Mouse (Mus musculus) cerebellum, postnatal 10 days (tissue): Measurements from ENCODE around the gene Rnf213.

Source experiments
- DNase-seq, 2 experiments: peaks; one replicate each; pipeline ENCODE4 v3.0.0; 2021; ENCODE audit warnings: mixed read lengths in 2 of 2

Rnf213 gene

DNA sequence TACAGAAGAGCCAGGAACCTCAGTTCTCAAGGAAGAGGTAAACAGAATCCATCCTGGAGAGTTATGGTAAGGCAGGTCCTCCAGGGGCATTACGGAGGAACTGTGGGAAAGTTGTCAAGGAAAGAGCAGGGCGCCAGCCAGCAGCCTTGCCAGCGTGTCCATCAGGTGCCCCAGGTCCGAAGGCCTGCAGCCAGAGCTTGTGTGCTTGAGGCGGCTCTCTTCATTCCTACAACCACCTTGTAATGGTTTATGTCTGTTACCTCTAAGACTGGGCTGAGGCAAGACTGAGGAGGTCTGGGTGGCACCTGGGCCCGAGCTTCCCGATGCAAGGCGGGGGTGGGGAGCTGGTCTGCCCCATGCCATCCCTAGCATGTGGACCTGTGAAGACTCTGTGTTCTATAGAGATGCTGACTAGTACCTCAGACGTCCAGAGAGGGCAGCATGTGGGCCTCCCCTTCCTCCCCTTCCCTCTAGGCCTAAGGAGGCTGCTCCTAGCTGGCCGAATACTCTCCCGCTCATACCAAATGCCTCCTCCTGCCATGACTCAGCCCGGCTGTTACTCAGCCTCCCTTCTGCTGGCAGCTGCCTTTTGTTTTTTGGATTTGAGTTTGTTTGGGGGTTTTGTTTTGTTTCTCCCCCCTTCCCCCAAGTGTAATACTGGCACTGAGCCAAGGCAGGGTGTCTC lies 123.9 kb downstream of the Rnf213 start:
- DNase-seq: peak; percentile 73 to 79

DNA sequence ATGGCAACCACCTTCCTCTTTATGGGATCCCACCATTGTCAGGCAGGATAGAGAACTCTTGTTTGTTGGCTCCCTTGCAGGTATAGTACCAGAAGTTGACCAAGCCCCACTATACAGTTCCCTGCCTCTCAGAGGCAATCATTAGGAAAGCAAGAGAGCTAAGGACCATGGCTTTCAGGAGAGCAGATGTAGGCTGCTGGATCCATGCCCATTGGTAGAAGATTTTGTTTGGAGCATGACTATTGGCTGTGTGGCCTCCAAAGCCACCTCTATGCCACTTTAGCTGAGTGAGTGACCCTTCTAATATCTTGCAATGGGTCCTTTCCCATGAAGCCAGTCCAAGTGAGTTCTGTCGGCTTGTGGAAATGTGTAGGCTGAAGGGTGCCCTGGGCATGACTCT lies 126.5 kb downstream of the Rnf213 start:
- peak; percentile 52 to 56 for DNase-seq

DNA sequence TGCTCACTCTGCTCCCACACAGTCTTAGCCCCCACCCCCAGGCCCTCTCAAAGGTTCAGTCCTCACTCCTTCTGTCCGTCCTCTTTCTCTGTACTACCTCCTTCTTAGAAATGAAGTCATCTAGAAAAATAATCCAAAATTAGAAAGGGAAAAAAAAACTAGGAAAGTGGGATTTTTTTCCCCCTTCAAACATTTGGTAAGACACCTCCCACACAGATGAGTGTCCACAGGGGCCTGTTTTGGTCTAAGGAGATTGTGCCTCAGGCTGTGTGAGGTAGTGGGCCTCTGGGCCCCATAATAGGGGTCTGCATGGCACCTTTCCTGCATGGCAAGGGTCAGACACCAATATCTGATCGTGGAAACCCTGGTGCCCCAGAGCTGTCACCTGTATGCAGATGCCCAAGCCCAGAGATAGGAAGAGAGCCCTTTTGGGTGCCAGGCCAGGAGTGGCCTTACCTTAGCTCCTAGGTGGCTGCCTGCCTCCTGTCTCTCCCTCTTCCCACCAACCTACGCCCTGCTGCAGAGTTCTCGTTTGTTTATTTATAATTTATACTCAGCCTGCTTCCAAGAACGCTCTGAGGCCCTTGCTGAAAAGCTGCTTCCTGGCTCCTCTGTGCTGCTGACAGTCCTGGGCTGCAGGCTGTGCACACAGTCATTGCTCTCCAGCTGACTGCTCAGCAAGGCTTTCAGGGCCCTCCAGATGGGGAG lies 127.3 kb downstream of the Rnf213 start:
- no peak for DNase-seq

DNA sequence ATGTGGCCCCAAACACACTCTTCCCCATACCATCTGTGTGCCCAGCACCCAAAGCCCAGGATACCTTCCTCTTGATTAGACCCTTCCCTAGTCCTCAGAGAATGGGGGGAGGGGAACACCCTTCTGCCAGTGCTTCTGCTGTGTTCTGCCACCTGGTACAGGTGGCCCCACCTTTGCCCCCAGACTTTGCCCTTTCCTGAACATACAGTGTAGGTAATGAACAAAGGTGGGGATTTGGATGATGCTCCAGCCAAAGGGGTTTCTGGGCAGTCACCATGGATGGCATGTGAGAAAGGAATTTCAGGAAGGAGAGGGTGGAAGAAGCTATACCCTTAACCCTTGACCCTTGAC lies 127.8 kb downstream of the Rnf213 start:
- DNase-seq: no peak

DNA sequence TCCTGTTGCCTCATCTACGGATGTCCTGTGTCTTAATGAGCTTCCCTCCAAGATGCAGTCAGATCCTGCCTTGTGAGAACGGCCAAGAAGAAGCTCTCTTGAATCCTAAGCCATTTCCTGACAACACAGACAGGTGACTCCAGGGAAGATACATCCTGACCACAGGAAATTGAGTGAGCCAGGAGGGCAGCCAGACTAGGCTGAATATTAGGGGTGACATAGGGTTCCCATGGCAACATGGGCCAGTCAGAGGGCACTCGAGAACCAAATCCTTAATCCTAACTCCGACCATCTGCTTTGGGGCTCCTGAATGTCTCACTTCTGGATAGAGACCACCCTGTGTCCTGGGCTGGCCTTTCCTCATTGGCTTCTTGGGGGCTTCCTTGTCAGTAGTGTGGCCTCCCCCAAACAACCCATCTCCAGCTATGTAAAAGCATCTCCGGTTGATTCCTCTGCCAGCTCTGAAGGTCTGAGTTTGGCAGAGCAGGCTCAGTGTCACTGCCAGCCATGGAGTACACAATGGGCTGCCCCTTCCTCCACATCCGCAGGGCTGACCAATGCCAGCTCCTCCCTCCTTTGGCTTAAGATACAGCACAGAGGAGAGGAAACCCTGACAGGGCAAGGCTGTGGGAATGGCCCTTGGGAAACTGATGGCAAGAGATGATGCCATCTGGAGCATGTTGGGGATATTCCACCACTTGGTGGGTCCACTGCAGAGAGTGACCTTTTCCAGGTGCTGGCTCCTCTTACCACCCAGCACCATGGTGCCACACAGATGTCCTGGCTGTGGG lies 129.2 kb downstream of the Rnf213 start:
- peak; percentile 85 to 90 for DNase-seq

DNA sequence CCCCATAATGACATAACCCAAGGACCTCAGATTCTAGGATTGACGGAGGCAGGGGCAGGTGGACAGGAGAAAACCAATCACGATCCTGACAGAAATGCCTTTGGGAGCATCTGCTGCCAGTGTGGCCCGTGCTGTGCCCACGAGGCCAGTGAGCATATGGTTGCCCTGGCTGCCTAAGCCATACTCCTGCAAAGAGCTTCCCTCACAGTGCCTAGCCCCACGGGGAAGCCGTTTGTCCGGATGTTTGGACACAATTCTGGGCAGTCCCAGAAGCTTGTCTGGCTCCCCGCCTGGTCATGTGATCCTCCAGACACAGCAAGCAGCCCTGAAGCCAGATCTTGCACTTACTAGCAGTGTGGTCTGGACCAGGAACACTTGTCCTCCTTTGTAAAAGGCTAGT lies 129.9 kb downstream of the Rnf213 start:
- DNase-seq: peak; percentile 98 to 99

DNA sequence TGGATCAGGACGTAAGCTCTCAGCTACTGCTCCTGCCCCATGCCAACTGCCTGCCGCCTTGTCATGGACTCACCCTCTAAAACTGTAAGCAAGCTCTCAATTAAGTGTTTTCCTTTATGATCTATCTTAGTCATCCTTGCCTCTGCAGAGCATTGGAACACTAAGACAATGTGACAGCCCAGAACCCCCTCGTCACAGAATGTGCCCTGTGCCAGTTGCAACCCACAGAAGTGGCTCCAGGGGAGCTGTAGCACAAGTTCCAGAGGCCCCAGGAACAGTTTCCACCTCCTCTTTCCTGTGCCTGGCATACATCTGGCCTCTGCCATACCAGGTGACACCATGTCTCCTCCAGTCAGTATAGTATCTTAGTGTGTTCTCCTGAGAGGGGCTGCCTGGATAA lies 130.5 kb downstream of the Rnf213 start:
- peak in 1 of 2 experiments; percentile 50 for DNase-seq

DNA sequence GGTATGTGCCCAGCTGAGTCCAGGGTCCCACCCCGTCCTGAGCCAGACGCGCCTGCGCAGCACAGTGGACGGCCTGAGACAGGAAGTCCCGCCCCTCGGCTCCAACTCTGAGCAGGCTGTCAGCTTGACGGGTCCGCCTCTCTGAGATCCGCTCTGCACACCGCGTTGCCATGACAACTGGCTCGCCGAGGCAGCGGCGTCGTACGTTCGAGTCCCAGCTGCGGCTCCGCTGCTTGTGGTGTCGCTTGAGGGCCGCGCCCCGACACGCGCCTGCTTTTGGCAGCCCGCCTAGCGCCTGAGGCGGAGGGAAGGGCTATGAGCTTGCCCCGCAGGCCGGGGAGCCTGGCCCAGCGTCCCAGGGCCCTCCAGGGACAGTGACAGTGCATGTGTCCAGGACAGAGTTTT lies 131.6 kb downstream of the Rnf213 start:
- DNase-seq: peak; percentile 87 to 90

DNA sequence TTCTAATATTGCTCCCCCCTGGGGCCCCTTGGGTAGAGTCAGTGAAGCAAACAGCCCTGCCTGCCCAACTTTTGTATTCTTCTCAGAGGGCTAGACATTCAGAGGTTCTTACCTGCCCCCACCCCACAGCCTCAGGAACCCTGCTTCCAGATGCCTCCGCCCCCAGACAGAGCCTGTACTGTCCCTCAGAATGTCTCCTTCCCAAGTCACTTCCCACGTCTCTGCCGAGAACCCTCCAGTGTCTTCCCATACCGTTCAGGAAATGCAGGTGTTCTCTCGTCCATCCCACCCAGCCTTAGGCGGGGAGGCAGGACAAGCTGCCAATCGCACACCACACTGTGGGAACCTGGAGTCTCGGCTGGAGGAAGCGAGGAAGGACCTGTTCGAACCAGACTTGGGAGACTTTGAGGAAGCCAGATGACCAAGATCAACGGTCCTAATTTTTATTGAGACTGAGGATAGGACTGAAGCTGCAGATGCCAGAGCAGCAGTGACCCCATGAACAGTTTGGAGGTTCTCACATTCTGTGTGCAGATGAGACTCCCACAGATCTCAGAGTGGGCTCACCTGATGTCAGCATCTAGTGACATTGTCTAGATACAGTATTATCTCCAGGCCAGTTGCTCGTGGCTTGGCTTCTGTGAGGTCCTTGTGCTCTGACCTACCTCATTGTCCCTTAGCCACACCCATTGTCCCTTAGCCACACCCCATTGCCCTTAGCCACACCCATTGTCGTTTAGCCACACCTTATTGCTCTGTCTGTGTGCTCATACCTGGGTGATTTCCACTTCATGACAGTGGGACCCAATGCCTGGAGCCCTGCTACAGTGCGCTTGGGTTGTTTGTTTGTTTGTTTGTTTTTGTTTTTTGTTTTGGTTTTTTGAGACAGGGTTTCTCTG lies 133.4 kb downstream of the Rnf213 start:
- DNase-seq: no peak

DNA sequence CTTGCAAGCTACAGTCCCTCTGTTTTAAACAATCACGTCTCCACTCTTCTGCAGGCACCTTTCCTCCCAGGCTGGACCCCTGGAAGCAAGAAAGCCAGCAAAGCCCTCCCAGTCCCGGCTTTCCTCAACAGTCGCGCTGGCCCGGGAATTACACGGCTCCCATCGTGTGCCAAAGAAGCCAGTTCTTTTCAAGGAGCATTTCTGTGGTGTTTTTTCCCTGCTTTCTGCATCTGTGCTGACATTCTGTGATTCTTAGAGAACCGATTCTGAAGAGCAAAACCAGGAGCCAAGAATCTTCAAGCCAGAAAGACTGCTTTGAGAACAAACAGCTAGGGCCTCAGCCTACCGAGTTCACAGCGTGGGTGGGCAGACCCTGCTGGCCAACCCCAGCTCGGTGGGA lies 136.0 kb downstream of the Rnf213 start:
- no peak for DNase-seq

DNA sequence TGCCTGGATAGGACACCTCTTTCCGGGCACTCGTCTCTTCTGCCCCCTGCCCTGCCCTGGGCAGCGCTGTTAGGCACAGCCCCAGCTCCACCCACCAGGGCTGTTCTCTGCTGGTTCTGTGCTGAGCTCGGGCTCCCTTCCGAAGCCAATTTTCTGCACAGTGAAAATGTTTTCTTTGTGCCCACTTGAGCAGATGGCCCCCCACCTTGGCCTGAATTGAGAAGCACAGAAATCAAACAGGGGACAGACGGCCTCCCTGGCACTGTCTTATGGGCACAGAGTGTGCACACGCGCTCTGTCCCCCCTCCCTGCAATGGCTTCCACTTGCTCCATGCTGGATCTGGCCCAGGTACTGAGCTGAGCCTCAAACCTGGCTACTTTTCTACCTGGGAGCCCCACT lies 139.6 kb downstream of the Rnf213 start:
- peak; percentile 92 to 96 for DNase-seq

DNA sequence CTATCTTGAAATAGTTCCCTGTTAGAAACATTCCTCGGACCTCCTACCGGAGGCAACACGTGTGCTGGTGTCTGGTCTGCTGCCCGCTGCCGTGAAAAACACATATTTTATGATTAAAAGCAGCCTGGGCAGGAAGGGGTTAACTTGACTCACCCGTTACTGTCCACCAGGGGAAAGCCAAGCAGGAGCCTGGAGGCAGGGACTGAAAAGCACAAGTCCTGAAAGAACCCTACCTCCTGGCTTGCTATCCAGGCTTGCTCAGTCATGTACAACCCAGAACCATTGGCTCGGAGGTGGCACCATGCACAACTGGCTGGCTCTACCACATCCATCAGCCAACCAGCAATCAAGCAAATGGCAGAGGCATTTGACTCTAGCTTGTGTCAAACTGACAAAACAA lies 140.8 kb downstream of the Rnf213 start:
- DNase-seq: peak in 1 of 2 experiments; percentile 54
